Mouse (Mus musculus): ENCODE results near the gene Met.

- no peak for TF ChIP-seq CTCF (IDR thresholded peaks at IDR 0.05; ENCODE audit: low read depth)
- no peak for TF ChIP-seq EP300 (IDR thresholded peaks at IDR 0.05; ENCODE audit: low read depth)
Measured at GRCm38 (mm10) chr6:17546825-17547224, 83.2 kb downstream of the Met start.
